ENCODE assay signal across 9 mouse cellular contexts in genomic region chr11:118794856-118795602, GRCm38 (mm10).
DNase-seq lines count a peak whose midpoint lies in the region; ATAC-seq and TF ChIP-seq lines count a peak whose summit lies in the region.
"Had no signal": no experiment of that assay in that cellular context is flagged by ENCODE, and none has a peak within 500 bp of the region (broad histone marks: within the 10 kb centered on the region; RNA-seq: fewer than 3 reads in every experiment).

No protein-coding gene starts in this region.

- no peak overlapping the region for H3K9ac ChIP-seq in kidney, embryonic 15.5 days

- H3K9me3 ChIP-seq in kidney, embryonic 15.5 days (replicated peaks): no peaks in the 10 kb centered on the region

- TF ChIP-seq CTCF in kidney, adult 2 months (conservative IDR thresholded peaks at IDR 0.05; ENCODE audit: insufficient read depth, insufficient read length, low read depth, low read length): no peak

- H3K27ac ChIP-seq in kidney, adult 2 months (ENCODE audit: insufficient read depth, low read depth, low read length): no peak overlapping the region
- no peak overlapping the region for H3K27ac ChIP-seq in kidney, embryonic 15.5 days

- DNase-seq in kidney, adult 2 months: peak; percentile 8
- peak; percentile 81 to 84 for DNase-seq in cerebellum, postnatal 10 days
- peak; percentile 42 for DNase-seq in forelimb bud, embryonic 11.5 days (ENCODE audit: low read depth, low spot score)
- peak; percentile 36 to 74 for DNase-seq in lung, postnatal 4 days
- no peak for DNase-seq in urinary bladder, postnatal 25 days (ENCODE audit: low spot score)
- no peak for DNase-seq in natural killer cell, adult 2 months (ENCODE audit: low spot score in 2 of 2)
- no peak for DNase-seq in layer of hippocampus, adult 11-12 months (ENCODE audit: low spot score)

- WGBS in kidney, adult 2 months: 58% methylated on average over 8 of the region's 8 CpGs
- WGBS in kidney, embryonic 15.5 days: 65% methylated on average over 8 of the region's 8 CpGs

- no peak overlapping the region for H3K4me3 ChIP-seq in kidney, adult 2 months (ENCODE audit: insufficient read depth, low read depth, low read length)
- no peak overlapping the region for H3K4me3 ChIP-seq in kidney, embryonic 15.5 days (replicated peaks)
- H3K4me3 ChIP-seq: myocyte had no signal

- ATAC-seq in kidney, embryonic 15.5 days (replicated peaks; ENCODE audit: low FRiP score): no peak

- no peaks in the 10 kb centered on the region for H3K4me1 ChIP-seq in kidney, adult 2 months (ENCODE audit: control insufficient read depth, insufficient read depth, low read length)
- H3K4me1 ChIP-seq in kidney, embryonic 15.5 days: no peaks in the 10 kb centered on the region

- H3K4me2 ChIP-seq in kidney, embryonic 15.5 days: no peak overlapping the region

- no peaks in the 10 kb centered on the region for H3K36me3 ChIP-seq in kidney, adult 2 months (ENCODE audit: control insufficient read depth, insufficient read depth, low read length)
- H3K36me3 ChIP-seq in kidney, embryonic 15.5 days: no peaks in the 10 kb centered on the region

- no peaks in the 10 kb centered on the region for H3K27me3 ChIP-seq in kidney, adult 2 months (replicated peaks; ENCODE audit: control insufficient read depth, insufficient read depth, low read length)
- no peaks in the 10 kb centered on the region for H3K27me3 ChIP-seq in kidney, embryonic 15.5 days

- no peak for TF ChIP-seq POLR2A in kidney, adult 2 months (IDR thresholded peaks at IDR 0.05; ENCODE audit: low read depth, low read length)

Comparison
In these comparisons a context has a peak if more than half of its experiments do, and no peak if none do; other contexts are left out.
1. DNase-seq: peak in kidney, adult 2 months (single experiment), cerebellum, postnatal 10 days (2 of 2), forelimb bud, embryonic 11.5 days (single experiment) and lung, postnatal 4 days (2 of 2); none in urinary bladder, postnatal 25 days (single experiment), natural killer cell, adult 2 months (0 of 2) and layer of hippocampus, adult 11-12 months (single experiment).